Mouse (Mus musculus) liver, embryonic 11.5 days (tissue): ENCODE data around the gene Cnot6l. TPM values are rescaled to one million over a fixed set of nuclear protein-coding genes. Genes with fewer than 3 reads are reported as not detected.

Source experiments
- ATAC-seq: fragments of 200-750 bp; cut with Nextera tagmentation; replicated peaks from 2 replicates; pipeline ENCODE4 v1.8.0; 2017; ENCODE audit warnings: moderate number of reproducible peaks, mild to moderate bottlenecking, moderate TSS enrichment, moderate library complexity; ENCODE audit not compliant: low FRiP score
- DNase-seq: peaks from one replicate; pipeline ENCODE4 v3.0.0-alpha.2; 2017; ENCODE audit warnings: low spot score
- H3K27ac ChIP-seq: fragments of 300-500 bp; sonication (generic); 2 replicates; pipeline ENCODE4 v1.5.1; 2014; ENCODE audit warnings: mild to moderate bottlenecking, low read depth, low read length, control low read depth
- H3K27me3 ChIP-seq: fragments of 300-500 bp; sonication (generic); replicated peaks from 2 replicates; pipeline ENCODE4 v1.6.1; 2014; ENCODE audit warnings: low read length, mixed read lengths; ENCODE audit not compliant: control insufficient read depth, insufficient read depth
- H3K36me3 ChIP-seq: fragments of 300-500 bp; sonication (generic); 2 replicates; pipeline ENCODE4 v1.6.1; 2014; ENCODE audit warnings: mild to moderate bottlenecking, low read length, moderate library complexity, mixed read lengths; ENCODE audit not compliant: control insufficient read depth, insufficient read depth
- H3K4me1 ChIP-seq: fragments of 300-500 bp; sonication (generic); replicated peaks from 2 replicates; pipeline ENCODE4 v1.6.1; 2014; ENCODE audit warnings: low read length, mixed read lengths; ENCODE audit not compliant: control insufficient read depth, insufficient read depth
- H3K4me2 ChIP-seq: fragments of 300-500 bp; sonication (generic); 2 replicates; pipeline ENCODE4 v1.6.1; 2014; ENCODE audit warnings: mild to moderate bottlenecking, control low read depth, moderate library complexity
- H3K4me3 ChIP-seq: fragments of 300-500 bp; sonication (generic); 2 replicates; pipeline ENCODE4 v1.5.1; 2014; ENCODE audit warnings: low read depth, low read length, control low read depth
- H3K9ac ChIP-seq: fragments of 300-500 bp; sonication (generic); 2 replicates; pipeline ENCODE4 v1.6.1; 2014; ENCODE audit warnings: low read depth, low read length, control low read depth
- H3K9me3 ChIP-seq: fragments of 300-500 bp; sonication (generic); 2 replicates; pipeline ENCODE4 v1.6.1; 2016; ENCODE audit warnings: low read length, inconsistent platforms, mixed read lengths; ENCODE audit not compliant: control insufficient read depth
- WGBS: fragments of 180-500 bp; shearing (Covaris S2); extraction: QIAGEN DNeasy Blood & Tissue Kit; methylation state at CpG from one replicate; pipeline ENCODE4 v1.1.7; 2014; 5-methylcytosine and 5-hydroxymethylcytosine counted together
- polyA plus RNA-seq: library from polyadenylated mRNA; unstranded; fragments of >200 nt; fragmentation: Nextera tagmentation; extraction: Ambion mirVana; gene quantifications from 2 replicates; pipeline ENCODE4 v1.2.1, GENCODE M21; 2014

Gene Cnot6l
- polyA plus RNA-seq, 1 experiment from 2014 or later, result 11.5 TPM

DNA sequence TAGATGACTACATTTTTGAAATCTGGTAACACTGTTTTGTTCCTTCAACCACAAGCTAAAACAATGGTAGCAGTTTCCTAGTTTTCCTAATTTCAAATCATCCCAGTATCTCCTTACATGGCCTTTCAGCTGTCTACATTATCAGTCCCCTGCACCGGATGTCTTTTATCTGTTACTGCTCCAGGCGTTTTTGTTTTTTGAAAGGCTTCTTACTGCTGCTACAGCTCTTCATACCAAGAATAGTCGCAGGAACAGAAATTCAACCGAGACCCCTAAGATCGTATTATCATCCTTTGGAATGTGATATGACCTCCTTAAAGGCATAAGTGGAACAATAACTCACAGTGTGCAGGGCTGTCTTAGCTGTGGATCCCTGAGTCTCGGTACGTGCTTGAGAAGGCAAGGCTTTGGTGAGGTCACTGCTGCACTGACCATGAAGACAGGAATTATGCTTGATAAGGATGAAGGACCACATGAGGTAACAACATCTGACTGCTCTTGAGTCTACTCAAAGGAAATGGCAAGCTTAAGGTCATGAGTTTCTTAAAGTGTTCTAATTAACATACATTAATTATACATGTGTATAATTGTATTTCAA lies 122.4 kb downstream of the Cnot6l start:
- no peaks in the 10 kb centered on the region for H3K4me1 ChIP-seq

DNA sequence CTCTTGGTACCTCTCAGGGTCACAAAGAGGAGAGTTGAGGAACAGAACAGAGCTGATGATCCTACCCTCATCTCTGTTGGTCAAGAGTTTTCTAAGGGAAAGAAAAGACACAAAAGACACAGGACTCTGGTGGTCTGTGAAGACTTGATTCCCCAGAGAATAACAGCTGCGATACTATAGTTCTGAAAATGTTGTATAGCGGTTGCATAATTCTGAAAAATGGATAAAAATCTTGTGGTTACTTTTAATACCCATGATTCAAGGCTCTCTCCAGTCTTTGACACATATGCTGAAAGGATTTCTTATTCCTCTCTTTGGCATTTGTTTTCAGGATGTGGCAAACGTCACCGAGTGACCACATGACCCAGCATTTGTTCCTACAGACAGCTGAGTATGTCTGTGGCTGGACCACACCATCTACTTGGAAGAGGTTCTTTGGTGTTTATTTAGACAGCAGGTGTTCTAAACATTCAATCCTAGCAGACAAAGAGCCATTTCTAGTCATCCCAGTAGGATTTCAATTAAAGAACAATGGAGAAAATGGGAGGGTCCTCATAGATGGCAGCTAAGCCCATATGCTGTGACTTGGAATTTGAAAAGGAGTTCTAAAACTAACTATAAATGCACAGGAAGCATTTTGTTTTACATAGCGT lies 124.7 kb downstream of the Cnot6l start:
- Histone ChIP-seq H3K4me2 (no peak overlapping the region), H3K4me3 (no peak overlapping the region), H3K27ac (no peak overlapping the region), H3K9me3 (no peaks in the 10 kb centered on the region), H3K9ac (no peak overlapping the region), H3K4me1 (no peaks in the 10 kb centered on the region), H3K36me3 (no peaks in the 10 kb centered on the region), H3K27me3 (no peaks in the 10 kb centered on the region)
- ATAC-seq (no peak), DNase-seq (no peak)
- WGBS, result 70% methylated on average over 5 of the region's 5 CpGs

More for the DNA sequence above, 122.4 kb downstream of the Cnot6l start:
- ATAC-seq (no peak), DNase-seq (no peak)
- no peaks in the 10 kb centered on the region for H3K27me3 ChIP-seq
- H3K36me3 ChIP-seq, result no peaks in the 10 kb centered on the region
- H3K27ac ChIP-seq, result no peak overlapping the region
- no peak overlapping the region for H3K4me3 ChIP-seq
- no peaks in the 10 kb centered on the region for H3K9me3 ChIP-seq
- no peak overlapping the region for H3K4me2 ChIP-seq
- WGBS, result 64% methylated on average over 7 of the region's 7 CpGs
- no peak overlapping the region for H3K9ac ChIP-seq

DNA sequence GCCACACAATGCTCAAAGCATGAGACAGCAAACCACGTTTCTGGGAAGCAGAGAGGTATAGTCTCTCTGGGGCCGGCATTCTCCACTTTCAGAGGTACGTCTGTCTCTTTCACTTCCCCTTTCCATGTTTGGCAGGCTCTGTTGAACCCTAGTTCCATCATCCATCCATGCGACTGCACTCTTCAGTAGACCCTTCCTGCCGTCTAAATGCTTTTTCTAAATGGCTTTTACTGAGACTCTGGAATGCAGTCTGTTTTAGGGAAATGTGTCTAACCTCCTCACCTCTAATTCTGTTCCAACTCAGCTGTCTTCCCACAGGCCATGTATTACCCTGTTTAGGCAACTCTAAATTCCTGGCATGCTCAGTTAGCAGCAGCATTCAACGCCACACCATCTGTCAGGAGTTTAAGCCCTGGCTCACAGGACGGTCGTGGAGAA lies 126.3 kb downstream of the Cnot6l start:
- Histone ChIP-seq H3K4me3 (no peak overlapping the region), H3K4me1 (no peaks in the 10 kb centered on the region), H3K9me3 (no peaks in the 10 kb centered on the region), H3K4me2 (no peak overlapping the region), H3K9ac (no peak overlapping the region), H3K27ac (no peak overlapping the region), H3K36me3 (no peaks in the 10 kb centered on the region), H3K27me3 (no peaks in the 10 kb centered on the region)
- WGBS, result 41% methylated on average over 8 of the region's 8 CpGs
- DNase-seq (no peak), ATAC-seq (no peak)

DNA sequence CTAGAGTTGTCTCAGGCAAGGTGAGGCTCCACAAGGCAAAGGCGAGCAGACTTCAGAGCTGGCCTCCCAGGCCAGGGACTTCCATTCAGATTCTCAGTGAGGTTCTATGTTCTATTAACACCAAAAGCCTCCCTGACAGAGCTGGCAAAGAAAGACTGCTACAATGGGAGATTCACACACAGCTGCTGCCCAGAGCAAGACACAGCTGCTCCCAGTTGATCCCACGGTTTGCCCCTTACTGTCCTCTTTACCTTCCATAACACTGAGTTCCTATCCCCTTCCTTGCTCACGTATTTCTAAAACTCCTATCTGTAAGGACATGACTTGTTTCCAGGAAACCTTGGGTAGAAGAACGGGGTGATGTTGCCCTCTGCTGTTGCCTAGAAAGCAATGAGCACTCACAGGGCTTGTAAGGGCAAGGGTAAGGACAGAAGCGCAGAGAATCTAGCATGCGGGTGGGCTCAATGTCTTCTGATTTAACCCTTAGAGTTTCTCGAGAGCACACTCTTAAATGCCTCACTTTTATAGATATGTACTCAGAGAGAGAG lies 127.8 kb downstream of the Cnot6l start:
- no peak overlapping the region for H3K9ac ChIP-seq
- no peaks in the 10 kb centered on the region for H3K36me3 ChIP-seq
- no peaks in the 10 kb centered on the region for H3K4me1 ChIP-seq
- no peaks in the 10 kb centered on the region for H3K27me3 ChIP-seq
- 64% methylated on average over 7 of the region's 7 CpGs for WGBS
- H3K4me2 ChIP-seq, result no peak overlapping the region
- no peaks in the 10 kb centered on the region for H3K9me3 ChIP-seq
- H3K27ac ChIP-seq, result no peak overlapping the region
- ATAC-seq, result no peak
- DNase-seq, result no peak
- no peak overlapping the region for H3K4me3 ChIP-seq

DNA sequence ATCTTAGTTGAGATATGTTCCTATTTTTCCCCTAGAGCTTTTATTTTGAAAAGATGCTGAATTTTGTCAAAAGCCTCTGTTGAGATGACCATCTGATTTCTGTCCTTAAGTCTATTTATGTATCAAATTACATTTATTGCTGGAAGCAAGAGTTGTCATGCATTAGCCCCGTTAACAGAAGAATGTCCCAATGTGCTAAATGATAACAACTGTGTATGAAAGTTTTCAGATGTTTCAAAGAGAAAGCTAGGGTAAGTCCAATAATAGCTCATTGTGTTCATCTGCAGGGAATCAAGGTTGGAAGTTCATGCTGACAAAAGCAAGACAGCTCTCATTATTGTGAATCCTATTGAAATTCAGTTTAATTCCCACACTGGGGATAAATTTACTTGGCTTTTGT lies 129.9 kb downstream of the Cnot6l start:
- Histone ChIP-seq H3K9me3 (no peaks in the 10 kb centered on the region), H3K9ac (no peak overlapping the region), H3K36me3 (no peaks in the 10 kb centered on the region), H3K4me1 (no peaks in the 10 kb centered on the region), H3K27me3 (no peaks in the 10 kb centered on the region), H3K4me3 (no peak overlapping the region), H3K4me2 (no peak overlapping the region), H3K27ac (no peak overlapping the region)
- ATAC-seq (no peak), DNase-seq (no peak)
- WGBS, result 74% methylated on average over 1 of the region's 1 CpGs

DNA sequence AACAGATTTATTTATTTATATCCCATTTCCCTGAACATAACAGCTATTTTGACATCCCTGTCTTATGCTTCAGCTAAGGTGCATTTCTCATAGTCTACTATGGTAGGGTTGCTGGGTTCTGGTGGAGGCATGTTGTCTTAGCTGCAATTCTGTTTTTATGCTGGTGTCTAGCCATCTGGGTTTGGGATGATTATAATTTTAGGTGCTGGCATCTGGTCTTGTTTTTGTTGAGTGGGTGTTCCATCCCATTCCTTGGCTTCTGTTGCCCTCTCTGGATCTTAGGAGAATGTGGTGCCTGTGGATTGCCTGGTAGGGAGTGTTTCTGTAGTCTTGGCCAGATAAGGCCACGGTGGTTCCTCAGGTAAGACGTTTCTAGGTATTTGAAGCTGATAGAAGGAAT lies 134.2 kb downstream of the Cnot6l start:
- H3K27me3 ChIP-seq, result no peaks in the 10 kb centered on the region
- H3K4me3 ChIP-seq, result no peak overlapping the region
- ATAC-seq, result no peak
- no peaks in the 10 kb centered on the region for H3K4me1 ChIP-seq
- H3K27ac ChIP-seq, result no peak overlapping the region
- H3K4me2 ChIP-seq, result no peak overlapping the region
- no peaks in the 10 kb centered on the region for H3K36me3 ChIP-seq
- no peaks in the 10 kb centered on the region for H3K9me3 ChIP-seq
- DNase-seq, result no peak
- WGBS, result 72% methylated on average over 2 of the region's 2 CpGs
- H3K9ac ChIP-seq, result no peak overlapping the region

Other genes with a start within 250 kb of the Cnot6l start
- gene Cxcl13, start 207.2 kb downstream of the Cnot6l start, polyA plus RNA-seq, result 1.7 and 1.8 TPM in 2 replicates
- 31.0 and 33.0 TPM in 2 replicates for gene Mrpl1, start 45.3 kb upstream of the Cnot6l start, polyA plus RNA-seq
- 11.5 and 13.8 TPM in 2 replicates for gene Fras1, start 209.8 kb upstream of the Cnot6l start, polyA plus RNA-seq